Mouse (Mus musculus): Measurements from ENCODE around the gene Eprs.

DNA sequence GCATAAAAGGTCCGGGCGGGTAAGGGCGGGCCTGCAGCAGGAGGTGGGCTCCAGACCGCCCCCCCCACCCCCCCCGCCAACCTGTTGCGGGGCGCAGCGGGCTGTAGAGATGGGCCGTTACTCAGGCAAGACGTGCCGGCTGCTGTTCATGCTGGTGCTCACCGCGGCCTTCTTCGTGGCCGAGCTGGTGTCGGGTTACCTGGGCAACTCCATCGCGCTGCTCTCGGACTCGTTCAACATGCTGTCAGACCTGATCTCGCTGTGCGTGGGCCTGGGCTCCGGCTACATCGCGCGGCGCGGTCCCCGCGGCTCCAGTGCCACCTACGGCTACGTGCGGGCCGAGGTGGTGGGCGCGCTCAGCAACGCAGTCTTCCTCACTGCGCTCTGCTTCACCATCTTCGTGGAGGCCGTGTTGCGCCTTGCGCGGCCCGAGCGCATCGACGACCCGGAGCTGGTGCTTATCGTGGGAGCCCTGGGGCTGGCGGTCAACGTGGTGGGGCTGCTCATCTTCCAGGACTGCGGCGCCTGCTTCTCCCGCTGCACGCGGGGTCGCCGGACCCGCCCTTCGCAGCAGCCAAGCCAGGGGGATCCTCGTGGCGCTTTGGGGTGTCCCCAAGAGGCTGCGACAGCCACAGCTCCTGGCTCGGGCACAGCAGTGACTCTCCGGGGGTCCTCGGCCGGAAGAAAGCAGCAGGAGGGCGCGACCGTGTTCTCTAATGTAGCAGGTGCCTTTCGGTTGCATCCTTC, 92.3 kb downstream of the Eprs start:
- TF ChIP-seq EP300 (IDR thresholded peaks at IDR 0.05; ENCODE audit: low read depth) (no peak), CTCF (IDR thresholded peaks at IDR 0.05; ENCODE audit: low read depth) (no peak)
